Mouse (Mus musculus) forebrain, embryonic 16.5 days (tissue): ENCODE measurements at regions not wholly inside any gene's neighbourhood (a gene's known extent, or its start where the extent isn't known, plus 50 kb on each side); places are given as distances from the start of the nearest gene placed in this dataset.

Source experiments
- ATAC-seq: fragments of 200-750 bp; cut with Nextera tagmentation; 2 replicates; pipeline ENCODE4 v1.8.0; 2017; ENCODE audit warnings: mild to moderate bottlenecking, moderate library complexity
- H3K27ac ChIP-seq: fragments of 300-500 bp; sonication (generic); 2 replicates; pipeline ENCODE4 v1.5.1; 2014; ENCODE audit warnings: low read length, control low read depth
- H3K27me3 ChIP-seq: fragments of 300-500 bp; sonication (generic); replicated peaks from 2 replicates; pipeline ENCODE4 v1.6.1; 2014; ENCODE audit warnings: low read length; ENCODE audit not compliant: control insufficient read depth, insufficient read depth
- H3K36me3 ChIP-seq: fragments of 300-500 bp; sonication (generic); 2 replicates; pipeline ENCODE4 v1.6.1; 2014; ENCODE audit not compliant: control insufficient read depth, insufficient read depth
- H3K4me1 ChIP-seq: fragments of 300-500 bp; sonication (generic); replicated peaks from 2 replicates; pipeline ENCODE4 v1.6.1; 2014; ENCODE audit warnings: low read length; ENCODE audit not compliant: control insufficient read depth, insufficient read depth
- H3K4me2 ChIP-seq: fragments of 300-500 bp; sonication (generic); 2 replicates; pipeline ENCODE4 v1.6.1; 2014; ENCODE audit warnings: mild to moderate bottlenecking, low read length, control low read depth
- H3K4me3 ChIP-seq: fragments of 300-500 bp; sonication (generic); replicated peaks from 2 replicates; pipeline ENCODE4 v1.5.1; 2014; ENCODE audit warnings: mild to moderate bottlenecking, low read length, control low read depth
- H3K9ac ChIP-seq: fragments of 300-500 bp; sonication (generic); replicated peaks from 2 replicates; pipeline ENCODE4 v1.6.1; 2014; ENCODE audit warnings: low read depth, low read length, control low read depth
- H3K9me3 ChIP-seq: fragments of 300-500 bp; sonication (generic); 2 replicates; pipeline ENCODE4 v1.6.1; 2016; ENCODE audit warnings: low read length; ENCODE audit not compliant: control insufficient read depth
- WGBS: fragments of 180-500 bp; shearing (Covaris S2); extraction: QIAGEN DNeasy Blood & Tissue Kit; methylation state at CpG from one replicate; pipeline ENCODE4 v1.1.7; 2014; 5-methylcytosine and 5-hydroxymethylcytosine counted together

DNA sequence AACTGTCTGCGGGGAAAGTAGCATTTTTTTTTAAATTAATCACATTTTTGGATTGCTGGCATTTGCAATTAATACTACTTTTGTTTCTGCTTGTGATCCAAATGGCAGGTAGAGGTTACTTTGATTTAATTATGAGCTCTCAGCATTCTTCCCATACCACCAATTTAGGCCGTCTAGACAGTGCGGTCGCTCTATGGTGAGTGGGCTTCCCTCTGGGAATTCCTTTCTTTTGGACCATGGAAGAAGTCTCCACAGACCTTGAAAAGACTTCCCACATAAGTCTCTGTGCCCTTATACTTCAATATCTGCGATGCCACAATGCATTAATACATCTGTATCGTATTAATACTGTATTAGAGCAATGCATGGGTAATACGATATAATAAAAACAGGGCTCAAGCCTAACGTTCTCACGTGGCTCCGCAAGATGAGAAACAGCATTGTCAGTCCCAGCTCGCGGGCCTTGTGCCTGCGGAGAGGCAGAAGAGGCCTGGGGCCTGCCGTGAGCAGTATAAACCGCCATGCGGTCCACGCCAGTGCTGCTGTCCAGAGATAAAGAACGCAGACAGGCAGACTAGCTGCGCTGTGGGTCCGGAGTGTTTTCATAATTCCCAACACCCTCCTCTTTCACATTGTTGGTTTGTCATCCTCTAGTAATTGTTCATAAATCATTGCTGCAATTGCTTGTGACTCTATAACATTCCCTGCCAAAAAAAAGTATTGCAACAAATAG lies 429.7 kb upstream of the Prickle1 start:
- no peaks in the 10 kb centered on the region for H3K36me3 ChIP-seq
- no peak overlapping the region for H3K4me3 ChIP-seq
- 89% methylated on average over 20 of the region's 20 CpGs for WGBS
- H3K27ac ChIP-seq = no peak overlapping the region
- ATAC-seq = no peak
- no peak overlapping the region for H3K4me2 ChIP-seq
- H3K27me3 ChIP-seq = no peaks in the 10 kb centered on the region
- no peak overlapping the region for H3K9ac ChIP-seq
- peaks cover 3% of the 10 kb centered on the region; the same call in 1 of the 2 replicates for H3K4me1 ChIP-seq
- no peaks in the 10 kb centered on the region for H3K9me3 ChIP-seq

- H3K27me3 ChIP-seq = no peaks in the 10 kb centered on the region
- no peak overlapping the region for H3K9ac ChIP-seq
- H3K9me3 ChIP-seq = no peaks in the 10 kb centered on the region
- 84% methylated on average over 3 of the region's 3 CpGs for WGBS
- no peak overlapping the region for H3K4me2 ChIP-seq
- no peak overlapping the region for H3K4me3 ChIP-seq
- no peak for ATAC-seq
- H3K4me1 ChIP-seq = peaks cover 3% of the 10 kb centered on the region; the same call in 1 of the 2 replicates
- H3K27ac ChIP-seq = no peak overlapping the region
- no peaks in the 10 kb centered on the region for H3K36me3 ChIP-seq
These were observed 429.1 kb upstream of the Prickle1 start for GRCm38 (mm10) chr15:94024806-94025205.

- no peaks in the 10 kb centered on the region for H3K27me3 ChIP-seq
- H3K9me3 ChIP-seq = no peaks in the 10 kb centered on the region
- H3K4me2 ChIP-seq = no peak overlapping the region
- H3K4me3 ChIP-seq = no peak overlapping the region
- H3K4me1 ChIP-seq = peaks cover 3% of the 10 kb centered on the region; the same call in 1 of the 2 replicates
- H3K9ac ChIP-seq = no peak overlapping the region
- 42% methylated on average over 4 of the region's 4 CpGs for WGBS
- no peaks in the 10 kb centered on the region for H3K36me3 ChIP-seq
- ATAC-seq = no peak
- no peak overlapping the region for H3K27ac ChIP-seq
These were observed 428.5 kb upstream of the Prickle1 start for GRCm38 (mm10) chr15:94024126-94024730.

DNA sequence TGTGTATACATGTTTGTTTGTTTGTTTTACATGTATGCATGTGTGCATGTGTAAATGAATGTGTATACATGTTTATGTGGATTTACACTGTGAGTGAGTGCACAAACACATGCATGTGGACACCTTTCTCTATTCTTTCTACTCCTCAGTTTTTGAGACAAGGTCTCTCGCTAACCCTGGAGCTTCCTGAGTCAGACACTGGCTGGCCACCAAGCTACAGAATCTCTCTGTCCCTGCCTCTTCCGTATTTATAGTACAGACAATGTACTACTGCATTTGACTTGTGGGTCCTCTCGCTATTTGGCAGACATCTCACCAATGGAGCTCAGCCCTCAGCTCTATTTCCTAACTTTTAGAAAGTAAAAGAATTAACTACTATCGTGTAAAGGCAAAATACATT lies 427.8 kb upstream of the Prickle1 start:
- Histone ChIP-seq H3K4me2 (no peak overlapping the region), H3K4me1 (peaks cover 3% of the 10 kb centered on the region; the same call in 1 of the 2 replicates), H3K27ac (no peak overlapping the region), H3K27me3 (no peaks in the 10 kb centered on the region), H3K36me3 (no peaks in the 10 kb centered on the region), H3K4me3 (no peak overlapping the region), H3K9me3 (no peaks in the 10 kb centered on the region), H3K9ac (no peak overlapping the region)
- ATAC-seq = no peak
- WGBS = 78% methylated on average over 4 of the region's 4 CpGs

GRCm38 (mm10) chr15:94017814-94018213 lies 422.1 kb upstream of the Prickle1 start:
- ATAC-seq = no peak
- Histone ChIP-seq H3K9ac (no peak overlapping the region), H3K36me3 (no peaks in the 10 kb centered on the region), H3K9me3 (no peaks in the 10 kb centered on the region), H3K4me3 (no peak overlapping the region), H3K27ac (no peak overlapping the region), H3K27me3 (no peaks in the 10 kb centered on the region), H3K4me1 (no peaks in the 10 kb centered on the region), H3K4me2 (no peak overlapping the region)
- WGBS = 45% methylated on average over 9 of the region's 9 CpGs

DNA sequence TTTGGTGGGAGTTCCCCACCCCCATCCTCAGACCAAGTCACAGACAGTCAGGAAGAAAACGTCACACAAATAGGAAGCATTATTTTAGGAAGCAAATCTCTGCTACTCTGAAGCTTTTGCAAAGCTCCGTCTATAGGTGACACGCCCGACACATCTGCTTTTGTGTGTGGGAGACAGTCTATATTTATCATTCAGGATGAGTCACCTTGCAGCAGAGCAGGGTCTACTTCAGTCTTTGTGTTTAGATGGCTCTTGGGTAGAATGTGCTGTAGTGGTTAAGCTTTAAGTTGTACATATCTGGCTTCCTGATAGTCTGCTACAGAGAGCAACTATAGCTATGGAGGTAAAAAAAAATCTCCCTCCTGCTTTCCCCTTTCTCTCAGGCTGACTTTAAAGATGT lies 415.8 kb upstream of the Prickle1 start:
- Histone ChIP-seq H3K9me3 (no peaks in the 10 kb centered on the region), H3K9ac (no peak overlapping the region), H3K4me1 (no peaks in the 10 kb centered on the region), H3K27ac (no peak overlapping the region), H3K36me3 (no peaks in the 10 kb centered on the region), H3K27me3 (no peaks in the 10 kb centered on the region), H3K4me3 (no peak overlapping the region), H3K4me2 (no peak overlapping the region)
- no peak for ATAC-seq
- WGBS = 74% methylated on average over 4 of the region's 4 CpGs

- no peak overlapping the region for H3K4me3 ChIP-seq
- no peak overlapping the region for H3K4me2 ChIP-seq
- H3K9ac ChIP-seq = no peak overlapping the region
- no peaks in the 10 kb centered on the region for H3K9me3 ChIP-seq
- 84% methylated on average over 5 of the region's 5 CpGs for WGBS
- H3K36me3 ChIP-seq = no peaks in the 10 kb centered on the region
- no peaks in the 10 kb centered on the region for H3K4me1 ChIP-seq
- H3K27me3 ChIP-seq = no peaks in the 10 kb centered on the region
- ATAC-seq = no peak
- no peak overlapping the region for H3K27ac ChIP-seq
These were observed 410.4 kb upstream of the Prickle1 start for GRCm38 (mm10) chr15:94006082-94006481.

- ATAC-seq = no peak
- Histone ChIP-seq H3K9me3 (no peaks in the 10 kb centered on the region), H3K4me2 (no peak overlapping the region), H3K4me1 (no peaks in the 10 kb centered on the region), H3K9ac (no peak overlapping the region), H3K36me3 (no peaks in the 10 kb centered on the region), H3K4me3 (no peak overlapping the region), H3K27ac (no peak overlapping the region), H3K27me3 (no peaks in the 10 kb centered on the region)
- 56% methylated on average over 4 of the region's 4 CpGs for WGBS
These were observed 409.2 kb upstream of the Prickle1 start for GRCm38 (mm10) chr15:94004911-94005310.

DNA sequence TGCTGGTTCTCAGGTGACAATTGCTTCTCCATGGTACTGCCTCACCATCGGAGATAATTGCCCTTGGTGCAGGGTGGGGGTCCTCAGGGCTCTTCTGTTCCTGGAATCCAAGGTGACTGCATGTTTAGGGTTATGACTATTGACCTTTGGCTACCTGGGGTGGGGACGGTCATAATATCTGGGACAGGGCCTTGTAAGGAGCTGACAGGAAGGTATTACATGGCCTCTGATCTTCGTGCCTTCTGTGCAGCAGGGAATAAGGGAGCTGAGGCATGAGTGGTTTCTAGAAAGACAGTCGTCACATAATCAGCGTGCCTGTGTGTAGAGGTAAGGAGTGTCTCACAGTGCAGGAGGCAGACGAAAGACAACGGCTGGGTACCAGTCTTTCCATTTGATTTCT lies 407.5 kb upstream of the Prickle1 start:
- ATAC-seq = no peak
- Histone ChIP-seq H3K27me3 (no peaks in the 10 kb centered on the region), H3K27ac (no peak overlapping the region), H3K36me3 (no peaks in the 10 kb centered on the region), H3K9me3 (no peaks in the 10 kb centered on the region), H3K4me3 (no peak overlapping the region), H3K4me2 (no peak overlapping the region), H3K9ac (no peak overlapping the region), H3K4me1 (no peaks in the 10 kb centered on the region)
- 75% methylated on average over 7 of the region's 7 CpGs for WGBS
